Mouse (Mus musculus) liver, postnatal 0 days (tissue): Measurements from ENCODE around the gene Gm21992.

Source experiments
- CTCF ChIP-seq: sonication (generic); IDR thresholded peaks from 2 replicates; pipeline ENCODE4 v1.5.1; 2016; ENCODE audit warnings: antibody characterized with exemption, low read depth
- EP300 ChIP-seq: IDR thresholded peaks from 2 replicates; pipeline ENCODE4 v1.6.1; 2016; ENCODE audit warnings: antibody characterized with exemption, low read depth, mild to moderate bottlenecking

GRCm38 (mm10) chr19:4847490-4847889, 36.1 kb upstream of the Gm21992 start:
- peak; percentile 80 for TF ChIP-seq CTCF
- TF ChIP-seq EP300, result no peak
